In genomic region chr11:98581286-98582029, GRCm38 (mm10) we compare ENCODE assay signal across 17 mouse cellular contexts. TPM values are rescaled to one million over a fixed set of nuclear protein-coding genes. Genes with fewer than 3 reads are reported as not detected.
DNase-seq lines count a peak whose midpoint lies in the region; ATAC-seq and TF ChIP-seq lines count a peak whose summit lies in the region.
"Had no signal": no experiment of that assay in that cellular context is flagged by ENCODE, and none has a peak within 500 bp of the region (broad histone marks: within the 10 kb centered on the region; RNA-seq: fewer than 3 reads in every experiment).

No protein-coding gene starts in this region.

- H3K27me3 ChIP-seq in hindbrain, embryonic 13.5 days: no peaks in the 10 kb centered on the region
- no peaks in the 10 kb centered on the region for H3K27me3 ChIP-seq in hindbrain, embryonic 11.5 days (ENCODE audit: control insufficient read depth, insufficient read depth, low read length)
- H3K27me3 ChIP-seq in MEL (ENCODE audit: control insufficient read depth in 1 of 2, insufficient read depth in 2 of 2, low read length in 2 of 2): no peaks in the 10 kb centered on the region
- no peaks in the 10 kb centered on the region for H3K27me3 ChIP-seq in liver, postnatal 0 days (ENCODE audit: insufficient read depth, low read length)
- H3K27me3 ChIP-seq: embryonic facial prominence, embryonic 15.5 days had no signal

- no peaks in the 10 kb centered on the region for H3K9me3 ChIP-seq in hindbrain, embryonic 13.5 days
- no peaks in the 10 kb centered on the region for H3K9me3 ChIP-seq in hindbrain, embryonic 11.5 days (ENCODE audit: control insufficient read depth, low read length)
- no peaks in the 10 kb centered on the region for H3K9me3 ChIP-seq in MEL (replicated peaks; ENCODE audit: insufficient read depth, low read length)
- H3K9me3 ChIP-seq in liver, postnatal 0 days (ENCODE audit: low read length): no peaks in the 10 kb centered on the region
- H3K9me3 ChIP-seq: embryonic facial prominence, embryonic 15.5 days had no signal

- no peak overlapping the region for H3K4me2 ChIP-seq in hindbrain, embryonic 13.5 days
- H3K4me2 ChIP-seq in hindbrain, embryonic 11.5 days (replicated peaks; ENCODE audit: low read depth, low read length): no peak overlapping the region
- peak overlapping the region; percentile 88 for H3K4me2 ChIP-seq in liver, postnatal 0 days (ENCODE audit: low read depth, low read length)
- H3K4me2 ChIP-seq: embryonic facial prominence, embryonic 15.5 days had no signal

- H3K4me1 ChIP-seq in hindbrain, embryonic 13.5 days (replicated peaks): peaks cover 21% of the 10 kb centered on the region
- H3K4me1 ChIP-seq in hindbrain, embryonic 11.5 days (replicated peaks; ENCODE audit: control insufficient read depth, insufficient read depth, low read length): peaks cover 8% of the 10 kb centered on the region; the same call in 1 of the 2 replicates
- peaks cover 36 to 63% of the 10 kb centered on the region in 2 experiments for H3K4me1 ChIP-seq in MEL (ENCODE audit: control insufficient read depth in 1 of 2, insufficient read depth in 2 of 2, low read length in 2 of 2)
- H3K4me1 ChIP-seq in liver, postnatal 0 days (ENCODE audit: insufficient read depth): peaks cover 48% of the 10 kb centered on the region

- peak; percentile 59 to 84; a peak in 3 of 4 replicates for TF ChIP-seq POLR2A in MEL (IDR thresholded peaks at IDR 0.05; ENCODE audit: control insufficient read depth in 1 of 2, insufficient read depth in 1 of 2, low read depth in 1 of 2, low read length in 2 of 2, poor library complexity in 1 of 2)

- no peak for TF ChIP-seq CTCF in MEL (IDR thresholded peaks at IDR 0.05 in 2 of 3, conservative IDR thresholded peaks at IDR 0.05 in 1 of 3; ENCODE audit: control insufficient read depth in 1 of 3, insufficient read depth in 1 of 3, low read depth in 2 of 3, low read length in 3 of 3, poor library complexity in 1 of 3, severe bottlenecking in 1 of 3)
- no peak for TF ChIP-seq CTCF in liver, postnatal 0 days (IDR thresholded peaks at IDR 0.05; ENCODE audit: low read depth)

- WGBS in hindbrain, embryonic 13.5 days: 68% methylated on average over 17 of the region's 17 CpGs
- WGBS in hindbrain, embryonic 11.5 days: 74% methylated on average over 17 of the region's 17 CpGs
- 36% methylated on average over 17 of the region's 17 CpGs for WGBS in liver, postnatal 0 days (ENCODE audit: insufficient replicate concordance)

- 0 out of 2 replicates have a peak overlapping the region, but pooled peaks have one; percentile 13 for H3K9ac ChIP-seq in hindbrain, embryonic 13.5 days
- H3K9ac ChIP-seq in hindbrain, embryonic 11.5 days (ENCODE audit: low read depth, low read length): no peak overlapping the region
- H3K9ac ChIP-seq in MEL (ENCODE audit: control insufficient read depth, low read depth, low read length, poor library complexity, severe bottlenecking): peak overlapping the region; percentile 70
- H3K9ac ChIP-seq in liver, postnatal 0 days (replicated peaks): peak overlapping the region; percentile 73
- H3K9ac ChIP-seq: embryonic facial prominence, embryonic 15.5 days had no signal

- peaks cover 42% of the 10 kb centered on the region for H3K36me3 ChIP-seq in hindbrain, embryonic 13.5 days
- peaks cover 7% of the 10 kb centered on the region; the same call in 1 of the 2 replicates for H3K36me3 ChIP-seq in hindbrain, embryonic 11.5 days (ENCODE audit: control insufficient read depth, insufficient read depth, low read length)
- H3K36me3 ChIP-seq in MEL (ENCODE audit: control insufficient read depth in 1 of 2, insufficient read depth in 2 of 2, low read length in 2 of 2): peaks cover 2 to 56% of the 10 kb centered on the region in 2 experiments; a peak in 3 of 4 replicates
- H3K36me3 ChIP-seq in liver, postnatal 0 days (replicated peaks; ENCODE audit: insufficient read depth, low read length): peaks cover 5% of the 10 kb centered on the region

- no peak overlapping the region for H3K27ac ChIP-seq in hindbrain, embryonic 13.5 days
- no peak overlapping the region for H3K27ac ChIP-seq in hindbrain, embryonic 11.5 days (ENCODE audit: low read depth, low read length)
- H3K27ac ChIP-seq in MEL (ENCODE audit: control insufficient read depth, low read depth, low read length): peak overlapping the region; percentile 99
- H3K27ac ChIP-seq in liver, postnatal 0 days (ENCODE audit: low read depth): peak overlapping the region; percentile 97
- H3K27ac ChIP-seq: embryonic facial prominence, embryonic 15.5 days had no signal

- peak; percentile 40 to 69; a peak in 3 of 4 replicates for TF ChIP-seq EP300 in MEL (IDR thresholded peaks at IDR 0.05; ENCODE audit: low read depth in 1 of 2, low read length in 2 of 2)
- no peak for TF ChIP-seq EP300 in liver, postnatal 0 days (IDR thresholded peaks at IDR 0.05; ENCODE audit: low read depth)

- no peak for TF ChIP-seq RAD21 in MEL (IDR thresholded peaks at IDR 0.05; ENCODE audit: low read depth, low read length)

- H3K4me3 ChIP-seq in hindbrain, embryonic 13.5 days: no peak overlapping the region
- no peak overlapping the region for H3K4me3 ChIP-seq in hindbrain, embryonic 11.5 days (ENCODE audit: low read depth, low read length)
- peak overlapping the region; percentile 17 to 20; a peak in 3 of 4 replicates for H3K4me3 ChIP-seq in MEL (ENCODE audit: control insufficient read depth in 1 of 2, insufficient read depth in 1 of 2, low read depth in 2 of 2, low read length in 2 of 2)
- peak overlapping the region; percentile 46 for H3K4me3 ChIP-seq in liver, postnatal 0 days (ENCODE audit: low read depth, low read length)
- H3K4me3 ChIP-seq: embryonic facial prominence, embryonic 15.5 days had no signal

- ATAC-seq in hindbrain, embryonic 13.5 days (ENCODE audit: low FRiP score): no peak
- no peak for ATAC-seq in hindbrain, embryonic 11.5 days (ENCODE audit: low FRiP score)
- ATAC-seq in erythroid progenitor cell, adult 5-6 weeks (replicated peaks; ENCODE audit: low FRiP score, poor library complexity, severe bottlenecking): peak; percentile 31
- 0 out of 2 replicates have a peak, but pooled peaks have one; percentile 4 for ATAC-seq in liver, postnatal 0 days

- no peak for DNase-seq in hindbrain, embryonic 11.5 days (ENCODE audit: low spot score)
- DNase-seq in MEL (ENCODE audit: low read depth, low spot score): peak; percentile 95
- peak; percentile 54 for DNase-seq in liver, postnatal 0 days
- DNase-seq in cerebellum, adult 8-10 months: no peak
- DNase-seq in gastrocnemius, postnatal 10 days: no peak
- DNase-seq in cerebellum, adult 9-10 months: no peak
- DNase-seq: cerebellum, adult 11 months; heart, postnatal 10 days; right cerebral cortex, adult 18-20 months; thymus, adult 18-20 months had no signal

- peaks cover 25% of the 10 kb centered on the region for H3K79me2 ChIP-seq in MEL (ENCODE audit: control insufficient read depth, insufficient read depth, low read length, poor library complexity)

RNA-seq across cellular contexts. Expression of gene Ormdl3, which starts 5.7 kb away (rescaled TPM):
- 91.1 and 91.8 TPM in 2 replicates for polyA plus RNA-seq in hindbrain, embryonic 13.5 days (2015; fragmentation: Nextera tagmentation; extraction: Ambion mirVana)
- 10.9 and 12.2 TPM in 2 replicates for polyA plus RNA-seq in hindbrain, embryonic 11.5 days (2014; fragmentation: Nextera tagmentation; extraction: Ambion mirVana)
- total RNA-seq in MEL (2012; rRNA removed): 60.3 and 93.7 TPM in 2 replicates
- polyA plus RNA-seq in MEL (2012; ENCODE audit: insufficient read depth in 1 of 2, insufficient read length in 2 of 2, low read depth in 1 of 2, low replicate concordance in 2 of 2, missing spikeins in 1 of 2): 10 to 100 TPM in 1 of 2 experiments, not detected in 1; 52.7 TPM
- 54.5 and 58.4 TPM in 2 replicates for total RNA-seq in erythroid progenitor cell, adult 5-6 weeks (2015; ENCODE audit: low replicate concordance)
- total RNA-seq in erythroid progenitor cell, adult 5-6 weeks (2017; ENCODE audit: low replicate concordance): 68.6 and 79.1 TPM in 2 replicates
- polyA plus RNA-seq in liver, postnatal 0 days (2015; fragmentation: Nextera tagmentation; extraction: Ambion mirVana): 39.3 and 42.0 TPM in 2 replicates
- 10 to 100 TPM; 20.4 to 23.1 TPM for total RNA-seq in gastrocnemius, postnatal 10 days (2021)

RNA-seq across cellular contexts. Expression of gene Lrrc3c, which starts 16.6 kb away (rescaled TPM):
- not detected in 2 replicates for polyA plus RNA-seq in hindbrain, embryonic 13.5 days (2015; fragmentation: Nextera tagmentation; extraction: Ambion mirVana)
- polyA plus RNA-seq in hindbrain, embryonic 11.5 days (2014; fragmentation: Nextera tagmentation; extraction: Ambion mirVana): not detected in 2 replicates
- total RNA-seq in MEL (2012; rRNA removed): not detected in 2 replicates
- polyA plus RNA-seq in MEL (2012; ENCODE audit: insufficient read depth in 1 of 2, insufficient read length in 2 of 2, low read depth in 1 of 2, low replicate concordance in 2 of 2, missing spikeins in 1 of 2): not detected
- not detected in 2 replicates for total RNA-seq in erythroid progenitor cell, adult 5-6 weeks (2015; ENCODE audit: low replicate concordance)
- total RNA-seq in erythroid progenitor cell, adult 5-6 weeks (2017; ENCODE audit: low replicate concordance): not detected in 2 replicates
- polyA plus RNA-seq in liver, postnatal 0 days (2015; fragmentation: Nextera tagmentation; extraction: Ambion mirVana): not detected in 2 replicates
- not detected for total RNA-seq in gastrocnemius, postnatal 10 days (2021)
- total RNA-seq: heart, postnatal 10 days had no signal
- polyA plus RNA-seq: embryonic facial prominence, embryonic 15.5 days; large intestine, adult 2 months; limb, embryonic 14.5 days; midbrain, embryonic 11.5 days; neural tube, embryonic 11.5 days had no signal

RNA-seq across cellular contexts. Expression of gene Zpbp2, which starts 30.6 kb away (rescaled TPM):
- polyA plus RNA-seq in hindbrain, embryonic 13.5 days (2015; fragmentation: Nextera tagmentation; extraction: Ambion mirVana): 0.14 TPM in 1 of 2 replicates, not detected in the other
- 0.21 TPM in 1 of 2 replicates, not detected in the other for polyA plus RNA-seq in hindbrain, embryonic 11.5 days (2014; fragmentation: Nextera tagmentation; extraction: Ambion mirVana)
- total RNA-seq in MEL (2012; rRNA removed): 0.12 and 0.42 TPM in 2 replicates
- under 1 TPM in 1 of 2 experiments, not detected in 1; 0.58 TPM for polyA plus RNA-seq in MEL (2012; ENCODE audit: insufficient read depth in 1 of 2, insufficient read length in 2 of 2, low read depth in 1 of 2, low replicate concordance in 2 of 2, missing spikeins in 1 of 2)
- 7.5 and 8.3 TPM in 2 replicates for total RNA-seq in erythroid progenitor cell, adult 5-6 weeks (2015; ENCODE audit: low replicate concordance)
- total RNA-seq in erythroid progenitor cell, adult 5-6 weeks (2017; ENCODE audit: low replicate concordance): 3.1 and 13.2 TPM in 2 replicates
- 0.65 and 1.1 TPM in 2 replicates for polyA plus RNA-seq in liver, postnatal 0 days (2015; fragmentation: Nextera tagmentation; extraction: Ambion mirVana)
- not detected for total RNA-seq in gastrocnemius, postnatal 10 days (2021)
- total RNA-seq: heart, postnatal 10 days had no signal

RNA-seq across cellular contexts. Expression of gene Ikzf3, which starts 35.6 kb away (rescaled TPM):
- 0.21 and 0.35 TPM in 2 replicates for polyA plus RNA-seq in hindbrain, embryonic 13.5 days (2015; fragmentation: Nextera tagmentation; extraction: Ambion mirVana)
- polyA plus RNA-seq in hindbrain, embryonic 11.5 days (2014; fragmentation: Nextera tagmentation; extraction: Ambion mirVana): 0.11 and 0.60 TPM in 2 replicates
- total RNA-seq in MEL (2012; rRNA removed): 0.12 TPM in 1 of 2 replicates, not detected in the other
- polyA plus RNA-seq in MEL (2012; ENCODE audit: insufficient read depth in 1 of 2, insufficient read length in 2 of 2, low read depth in 1 of 2, low replicate concordance in 2 of 2, missing spikeins in 1 of 2): not detected
- 19.5 and 21.0 TPM in 2 replicates for total RNA-seq in erythroid progenitor cell, adult 5-6 weeks (2015; ENCODE audit: low replicate concordance)
- 5.4 and 6.7 TPM in 2 replicates for total RNA-seq in erythroid progenitor cell, adult 5-6 weeks (2017; ENCODE audit: low replicate concordance)
- 1.2 and 1.3 TPM in 2 replicates for polyA plus RNA-seq in liver, postnatal 0 days (2015; fragmentation: Nextera tagmentation; extraction: Ambion mirVana)
- total RNA-seq in gastrocnemius, postnatal 10 days (2021): under 1 TPM; 0.09 to 0.93 TPM
- polyA plus RNA-seq: neural tube, embryonic 11.5 days had no signal

RNA-seq across cellular contexts. Expression of gene Gm12355, which starts 44.0 kb away (rescaled TPM):
- 0.82 and 1.2 TPM in 2 replicates for polyA plus RNA-seq in hindbrain, embryonic 13.5 days (2015; fragmentation: Nextera tagmentation; extraction: Ambion mirVana)
- 0.85 and 1.8 TPM in 2 replicates for polyA plus RNA-seq in hindbrain, embryonic 11.5 days (2014; fragmentation: Nextera tagmentation; extraction: Ambion mirVana)
- 2.1 and 3.4 TPM in 2 replicates for total RNA-seq in MEL (2012; rRNA removed)
- polyA plus RNA-seq in MEL (2012; ENCODE audit: insufficient read depth in 1 of 2, insufficient read length in 2 of 2, low read depth in 1 of 2, low replicate concordance in 2 of 2, missing spikeins in 1 of 2): under 1 TPM in 1 of 2 experiments, not detected in 1; 0.58 TPM
- total RNA-seq in erythroid progenitor cell, adult 5-6 weeks (2015; ENCODE audit: low replicate concordance): 5.4 TPM in 1 of 2 replicates, not detected in the other
- 1.1 and 3.9 TPM in 2 replicates for total RNA-seq in erythroid progenitor cell, adult 5-6 weeks (2017; ENCODE audit: low replicate concordance)
- polyA plus RNA-seq in liver, postnatal 0 days (2015; fragmentation: Nextera tagmentation; extraction: Ambion mirVana): 0.33 and 0.39 TPM in 2 replicates
- 10 to 100 TPM in 1 of 2 experiments, 1 to 10 TPM in 1; 8.2 to 10.3 TPM for total RNA-seq in gastrocnemius, postnatal 10 days (2021)
- polyA plus RNA-seq: large intestine, adult 2 months had no signal

Comparison
In these comparisons a context has a peak if more than half of its experiments do, and no peak if none do; other contexts are left out.
1. ATAC-seq: peak in erythroid progenitor cell, adult 5-6 weeks (single experiment) and liver, postnatal 0 days (single experiment); none in hindbrain, embryonic 13.5 days (single experiment) and hindbrain, embryonic 11.5 days (single experiment).
2. H3K27ac ChIP-seq: peak in MEL (single experiment) and liver, postnatal 0 days (single experiment); none in hindbrain, embryonic 13.5 days (single experiment) and hindbrain, embryonic 11.5 days (single experiment).
3. H3K4me3 ChIP-seq: peak in MEL (2 of 2) and liver, postnatal 0 days (single experiment); none in hindbrain, embryonic 13.5 days (single experiment) and hindbrain, embryonic 11.5 days (single experiment).
4. DNase-seq: peak in MEL (single experiment) and liver, postnatal 0 days (single experiment); none in hindbrain, embryonic 11.5 days (single experiment), cerebellum, adult 8-10 months (single experiment), gastrocnemius, postnatal 10 days (single experiment) and cerebellum, adult 9-10 months (single experiment).